Mouse (Mus musculus) thymus, adult 2 months (tissue): ENCODE results near the gene Dnah7b.

Experiments used
- CTCF ChIP-seq: fragments of 200-500 bp; IDR thresholded peaks from 2 replicates; pipeline ENCODE4 v1.5.1; 2012; ENCODE audit warnings: mild to moderate bottlenecking, control low read depth, low read length, moderate library complexity, borderline replicate concordance; ENCODE audit not compliant: control insufficient read depth, poor library complexity, insufficient read depth; ENCODE audit errors: extremely low read depth
- POLR2A ChIP-seq: fragments of 200-500 bp; IDR thresholded peaks from 2 replicates; pipeline ENCODE4 v1.6.1; 2012; ENCODE audit warnings: mild to moderate bottlenecking, low read length, control low read depth, moderate library complexity; ENCODE audit not compliant: control insufficient read depth, poor library complexity, insufficient read depth; ENCODE audit errors: extremely low read depth

- TF ChIP-seq CTCF, result no peak
- no peak for TF ChIP-seq POLR2A
Measured at GRCm38 (mm10) chr1:46022262-46022661, 43.9 kb upstream of the Dnah7b start.
